Mouse (Mus musculus) embryonic facial prominence, embryonic 10.5 days (tissue): ENCODE measurements around the gene Tdrkh. TPM values are rescaled to one million over a fixed set of nuclear protein-coding genes. Genes with fewer than 3 reads are reported as not detected.

Experiments
- polyA plus RNA-seq: library from polyadenylated mRNA; unstranded; fragments of >200 nt; fragmentation: Nextera tagmentation; extraction: Ambion mirVana; gene quantifications from 2 replicates; pipeline ENCODE4 v1.2.1, GENCODE M21; 2016

Gene Tdrkh
- polyA plus RNA-seq, 1 experiment from 2014 or later, result 14.2 TPM

Other genes starting within 250 kb of the Tdrkh start
- gene Gm10696, start 235.1 kb upstream of the Tdrkh start, polyA plus RNA-seq, result not detected in 2 replicates
- gene Gm5286, start 216.6 kb upstream of the Tdrkh start, polyA plus RNA-seq, result not detected in 2 replicates
- gene Gm4778, start 149.2 kb upstream of the Tdrkh start, polyA plus RNA-seq, result not detected in 2 replicates
- gene Them4, start 103.2 kb upstream of the Tdrkh start, polyA plus RNA-seq, result 8.3 TPM in 2 replicates
- 0.11 TPM in 1 of 2 replicates, not detected in the other for gene Them5, start 71.2 kb upstream of the Tdrkh start, polyA plus RNA-seq
- gene C2cd4d, start 50.8 kb upstream of the Tdrkh start, polyA plus RNA-seq, result 0.30 and 0.31 TPM in 2 replicates
- 0.21 and 0.29 TPM in 2 replicates for gene Rorc, start 40.5 kb upstream of the Tdrkh start, polyA plus RNA-seq
- gene Lingo4, start 14.8 kb upstream of the Tdrkh start, polyA plus RNA-seq, result 0.07 and 0.28 TPM in 2 replicates
- gene Mrpl9, start 30.0 kb downstream of the Tdrkh start, polyA plus RNA-seq, result 68.5 and 71.4 TPM in 2 replicates
- gene Oaz3, start 30.6 kb downstream of the Tdrkh start, polyA plus RNA-seq, result 0.56 and 0.60 TPM in 2 replicates
- 25.4 and 28.7 TPM in 2 replicates for gene Celf3, start 65.0 kb downstream of the Tdrkh start, polyA plus RNA-seq
- gene Riiad1, start 67.1 kb downstream of the Tdrkh start, polyA plus RNA-seq, result 1.8 and 3.2 TPM in 2 replicates
- gene Snx27, start 169.4 kb downstream of the Tdrkh start, polyA plus RNA-seq, result 39.3 and 40.7 TPM in 2 replicates
- gene Gm10972, start 229.8 kb downstream of the Tdrkh start, polyA plus RNA-seq, result not detected in 2 replicates
- 4.2 and 4.7 TPM in 2 replicates for gene Tuft1, start 245.6 kb downstream of the Tdrkh start, polyA plus RNA-seq